Mouse (Mus musculus) C2C12 (cell line): ENCODE data around the gene Spg21. TPM values are rescaled to one million over a fixed set of nuclear protein-coding genes. Genes with fewer than 3 reads are reported as not detected.

Experiments used
- H3K27me3 ChIP-seq: one replicate; pipeline ENCODE4 v1.6.1; 2011; ENCODE audit not compliant: control insufficient read depth, insufficient read depth, insufficient read length
- H3K36me3 ChIP-seq: one replicate; pipeline ENCODE4 v1.6.1; 2011; ENCODE audit not compliant: control insufficient read depth, insufficient read depth
- H3K4me3 ChIP-seq: one replicate; pipeline ENCODE4 v1.5.1; 2011; ENCODE audit warnings: mild to moderate bottlenecking, control low read depth; ENCODE audit not compliant: poor library complexity, insufficient read depth, severe bottlenecking
- H3K79me2 ChIP-seq: one replicate; pipeline ENCODE4 v1.6.1; 2011; ENCODE audit not compliant: control insufficient read depth, insufficient read depth
- H3K79me3 ChIP-seq: one replicate; pipeline ENCODE4 v1.6.1; 2011; ENCODE audit warnings: low read depth, control low read depth
- H3ac ChIP-seq: one replicate; pipeline ENCODE3; 2011; ENCODE audit warnings: low read depth; ENCODE audit not compliant: control insufficient read depth, insufficient read length
- CEBPB ChIP-seq: IDR thresholded peaks from one replicate; pipeline ENCODE4 v1.6.1; 2011; ENCODE audit warnings: low read depth, mild to moderate bottlenecking, control low read depth, moderate library complexity
- CTCF ChIP-seq: IDR thresholded peaks from one replicate; pipeline ENCODE4 v1.5.1; 2011; ENCODE audit not compliant: control insufficient read depth, insufficient read depth, insufficient read length
- FOSL1 ChIP-seq: IDR thresholded peaks from one replicate; pipeline ENCODE4 v1.8.0; 2011; ENCODE audit warnings: mild to moderate bottlenecking, low read length; ENCODE audit not compliant: poor library complexity, insufficient read depth, severe bottlenecking
- MAX ChIP-seq: IDR thresholded peaks from one replicate; pipeline ENCODE4 v1.6.1; 2011; ENCODE audit warnings: mild to moderate bottlenecking, control low read depth
- MYOD1 ChIP-seq: IDR thresholded peaks from one replicate; pipeline ENCODE4 v1.6.1; 2011; ENCODE audit warnings: low read depth; ENCODE audit not compliant: control insufficient read depth, insufficient read length
- MYOG ChIP-seq: IDR thresholded peaks from one replicate; pipeline ENCODE4 v1.6.1; 2011; ENCODE audit not compliant: control insufficient read depth, insufficient read length; ENCODE audit errors: extremely low read depth
- USF1 ChIP-seq: IDR thresholded peaks from one replicate; pipeline ENCODE4 v1.6.1; 2011; ENCODE audit warnings: low read depth, mild to moderate bottlenecking, control low read depth, moderate library complexity
- polyA plus RNA-seq: library from polyadenylated mRNA; unstranded; fragments of >200 nt; fragmentation: generic; extraction: Trizol; gene quantifications from one replicate; pipeline ENCODE4 v1.2.1, GENCODE M21; 2012; ENCODE audit warnings: missing spikeins

The Spg21 gene
- polyA plus RNA-seq, 1 experiment, result 44.4 TPM

GRCm38 (mm10) chr9:65434140-65434539 is 26.6 kb upstream of the Spg21 start:
- Histone ChIP-seq H3K79me3 (peaks cover 4% of the 10 kb centered on the region), H3K27me3 (no peaks in the 10 kb centered on the region), H3K79me2 (peaks cover 13% of the 10 kb centered on the region), H3ac (no peak overlapping the region), H3K4me3 (no peak overlapping the region), H3K36me3 (no peaks in the 10 kb centered on the region)
- TF ChIP-seq CTCF (peak; percentile 37), FOSL1 (no peak)

- H3K79me3 ChIP-seq, result peaks cover 5% of the 10 kb centered on the region
- H3ac ChIP-seq, result no peak overlapping the region
- no peak overlapping the region for H3K4me3 ChIP-seq
- H3K36me3 ChIP-seq, result no peaks in the 10 kb centered on the region
- peaks cover 13% of the 10 kb centered on the region for H3K79me2 ChIP-seq
- H3K27me3 ChIP-seq, result no peaks in the 10 kb centered on the region
- TF ChIP-seq CEBPB, result no peak
Observed at GRCm38 (mm10) chr9:65435211-65435610, 25.5 kb upstream of the Spg21 start.

DNA sequence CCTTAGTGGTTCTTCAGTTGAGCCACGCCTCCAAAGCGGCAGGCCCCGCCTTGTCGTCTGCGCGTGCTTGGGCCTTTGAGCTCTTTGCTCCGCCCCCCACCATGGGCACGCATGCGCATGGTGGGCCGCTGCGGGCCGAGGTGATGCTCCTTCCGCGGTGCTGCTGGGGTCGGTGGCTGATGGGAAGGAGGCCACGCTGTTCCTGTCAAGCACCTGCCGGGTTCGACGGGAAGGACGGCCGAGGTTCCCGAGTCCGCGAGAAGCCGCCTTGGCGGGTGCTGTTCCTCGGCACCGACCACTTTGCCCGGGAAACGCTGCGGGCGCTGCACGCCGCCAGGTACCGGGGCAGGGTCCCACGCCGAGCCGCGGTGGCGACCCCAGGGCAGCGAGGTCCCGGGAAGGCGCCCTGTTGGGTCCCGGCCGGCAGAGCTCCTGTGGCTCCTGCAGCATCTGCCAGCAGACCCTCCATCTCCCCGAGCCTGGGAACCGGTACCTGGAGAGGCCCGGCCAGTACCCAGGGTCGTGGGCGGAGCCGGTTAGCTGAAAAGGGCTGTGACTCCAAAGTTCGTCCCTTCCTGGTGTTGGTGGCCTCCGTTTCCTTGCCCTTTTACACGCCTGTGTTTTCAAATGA is 25.0 kb upstream of the Spg21 start, which contains the start of gene Mtfmt:
Mtfmt (plus strand) TSS at position 112 of the 631 bp plus-strand sequence.
- TF ChIP-seq MAX, result peak; percentile 18
- TF ChIP-seq FOSL1, result no peak
- H3K27me3 ChIP-seq, result no peaks in the 10 kb centered on the region
- H3K79me2 ChIP-seq, result peaks cover 13% of the 10 kb centered on the region
- H3ac ChIP-seq, result peak within 1 kb of the TSS; percentile 91
- peaks cover 5% of the 10 kb centered on the region for H3K79me3 ChIP-seq
- peak within 1 kb of the TSS; percentile 82 for H3K4me3 ChIP-seq
- no peaks in the 10 kb centered on the region for H3K36me3 ChIP-seq

- Histone ChIP-seq H3K79me2 (no peaks in the 10 kb centered on the region), H3K4me3 (no peak overlapping the region), H3K79me3 (no peaks in the 10 kb centered on the region), H3ac (no peak overlapping the region), H3K27me3 (no peaks in the 10 kb centered on the region), H3K36me3 (peaks cover 23% of the 10 kb centered on the region)
- no peak for TF ChIP-seq MYOG
- no peak for TF ChIP-seq CTCF
- TF ChIP-seq USF1, result no peak
- no peak for TF ChIP-seq MAX
Observed at GRCm38 (mm10) chr9:65444692-65445091, 16.1 kb upstream of the Spg21 start.

GRCm38 (mm10) chr9:65447951-65448350 is 12.8 kb upstream of the Spg21 start:
- no peaks in the 10 kb centered on the region for H3K27me3 ChIP-seq
- no peak overlapping the region for H3ac ChIP-seq
- no peak for TF ChIP-seq CTCF
- peaks cover 36% of the 10 kb centered on the region for H3K36me3 ChIP-seq
- no peaks in the 10 kb centered on the region for H3K79me3 ChIP-seq
- H3K79me2 ChIP-seq, result no peaks in the 10 kb centered on the region
- H3K4me3 ChIP-seq, result no peak overlapping the region

DNA sequence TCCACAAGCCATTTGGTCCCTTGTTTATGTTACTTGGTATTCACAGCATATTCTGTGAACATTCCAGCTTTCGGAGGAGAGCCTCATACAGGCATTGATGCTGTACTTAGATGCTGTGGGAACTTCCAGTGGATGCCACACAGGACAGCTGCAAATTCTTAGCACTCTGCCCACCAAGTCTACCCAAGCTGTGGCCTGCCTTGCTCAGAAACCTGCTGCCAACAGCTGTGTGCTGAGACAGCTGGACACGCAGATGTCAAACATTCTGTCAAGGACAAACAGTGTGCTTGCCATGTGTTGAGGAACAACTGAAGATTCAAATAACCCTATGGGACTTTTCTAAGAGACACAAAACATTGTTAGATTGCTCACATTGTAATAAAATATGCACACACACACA is 1.8 kb upstream of the Spg21 start:
- H3K27me3 ChIP-seq, result no peaks in the 10 kb centered on the region
- H3K79me3 ChIP-seq, result peaks cover 6% of the 10 kb centered on the region
- no peaks in the 10 kb centered on the region for H3K36me3 ChIP-seq
- no peak overlapping the region for H3K4me3 ChIP-seq
- peaks cover 29% of the 10 kb centered on the region for H3K79me2 ChIP-seq
- no peak for TF ChIP-seq MYOD1
- no peak overlapping the region for H3ac ChIP-seq

DNA sequence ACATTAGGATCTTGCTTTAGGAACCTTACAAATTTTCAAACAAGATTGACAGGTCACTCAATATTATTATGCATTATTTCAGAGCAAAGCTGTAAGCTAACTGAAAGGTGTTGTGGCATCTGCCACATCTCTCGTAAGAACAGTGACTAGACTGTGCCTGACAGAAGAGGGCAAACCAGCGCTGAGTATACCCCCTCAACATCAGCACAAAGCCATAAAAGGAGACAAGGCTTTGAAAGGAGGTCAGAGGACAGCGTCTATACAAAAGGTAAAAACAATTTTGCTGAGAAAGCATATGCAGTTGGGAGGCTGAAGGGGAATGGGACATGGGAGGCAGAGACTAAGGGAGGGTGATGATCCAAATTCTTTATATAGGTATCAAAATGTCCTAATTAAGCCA is 549 bp upstream of the Spg21 start:
- H3ac ChIP-seq, result no peak overlapping the region
- TF ChIP-seq FOSL1, result no peak
- no peak for TF ChIP-seq MYOG
- TF ChIP-seq CTCF, result no peak
- no peak for TF ChIP-seq USF1
- TF ChIP-seq MAX, result no peak
- no peak for TF ChIP-seq MYOD1
- no peak for TF ChIP-seq CEBPB
- H3K27me3 ChIP-seq, result no peaks in the 10 kb centered on the region
- H3K36me3 ChIP-seq, result peaks cover 9% of the 10 kb centered on the region
- H3K4me3 ChIP-seq, result no peak overlapping the region
- H3K79me2 ChIP-seq, result peaks cover 29% of the 10 kb centered on the region
- H3K79me3 ChIP-seq, result peaks cover 8% of the 10 kb centered on the region
